Mouse (Mus musculus): ENCODE results near the gene Hcar2. TPM values are rescaled to one million over a fixed set of nuclear protein-coding genes. Genes with fewer than 3 reads are reported as not detected.

The Hcar2 gene
- polyA plus RNA-seq, 1 experiment from 2014 or later = 0.45 TPM

DNA sequence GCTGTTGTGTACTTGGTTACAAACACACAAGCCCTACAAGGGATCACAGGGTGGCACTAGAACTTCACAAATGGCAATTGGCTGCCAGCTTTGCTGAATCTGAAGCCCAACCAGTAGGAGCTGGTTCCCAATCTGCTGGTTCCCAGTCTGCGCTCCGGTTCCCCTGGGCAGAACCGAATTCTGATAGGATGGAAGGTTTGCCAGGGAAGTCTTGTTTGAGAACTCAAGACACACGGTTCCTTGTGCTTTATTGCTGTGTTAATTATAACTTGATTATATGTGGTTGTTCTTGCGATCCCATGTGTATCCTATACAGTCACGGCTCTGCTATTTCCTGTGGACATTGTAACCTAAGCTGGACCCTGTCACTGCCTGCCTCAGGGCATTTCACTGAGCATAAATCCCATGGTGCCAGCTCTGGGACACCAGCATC lies 37.6 kb downstream of the Hcar2 start:
- WGBS (ENCODE audit: insufficient replicate concordance) = 61% methylated on average over 6 of the region's 6 CpGs
- no peak overlapping the region for H3K4me3 ChIP-seq (ENCODE audit: low read depth, low read length)
- no peaks in the 10 kb centered on the region for H3K9me3 ChIP-seq (replicated peaks; ENCODE audit: control insufficient read depth, low read length)
- no peak overlapping the region for H3K27ac ChIP-seq (ENCODE audit: low read length)
- H3K4me2 ChIP-seq (ENCODE audit: low read depth, low read length) = no peak overlapping the region
- no peaks in the 10 kb centered on the region for H3K4me1 ChIP-seq (ENCODE audit: control insufficient read depth, low read depth, low read length)
- H3K27me3 ChIP-seq (ENCODE audit: control insufficient read depth, insufficient read depth, low read depth, low read length) = no peaks in the 10 kb centered on the region
- H3K36me3 ChIP-seq (ENCODE audit: control insufficient read depth, insufficient read depth) = no peaks in the 10 kb centered on the region
- H3K9ac ChIP-seq (ENCODE audit: low read depth, low read length) = no peak overlapping the region
- no peak for ATAC-seq (ENCODE audit: low read depth)

DNA sequence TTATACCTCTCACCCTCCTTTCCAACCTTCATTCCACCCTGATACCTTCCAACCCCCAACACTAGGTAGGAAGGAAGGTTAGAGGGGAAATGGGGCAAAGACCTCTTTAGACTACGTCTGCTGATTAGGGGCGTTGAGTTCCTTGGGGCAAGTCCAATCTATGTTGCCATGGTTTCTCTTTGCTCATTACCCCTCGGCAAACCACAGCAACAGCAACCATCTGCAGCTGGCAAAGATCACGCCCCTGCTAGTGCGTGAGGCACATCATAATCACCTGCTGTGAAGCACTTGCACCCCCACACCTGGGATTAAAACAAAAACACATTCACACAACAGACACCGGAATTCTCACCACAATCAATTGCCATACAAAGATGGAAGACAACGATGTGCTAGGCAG lies 42.6 kb downstream of the Hcar2 start:
- Histone ChIP-seq H3K9me3 (replicated peaks; ENCODE audit: control insufficient read depth, low read length) (no peaks in the 10 kb centered on the region), H3K9ac (ENCODE audit: low read depth, low read length) (no peak overlapping the region), H3K27me3 (ENCODE audit: control insufficient read depth, insufficient read depth, low read depth, low read length) (no peaks in the 10 kb centered on the region), H3K4me1 (ENCODE audit: control insufficient read depth, low read depth, low read length) (no peaks in the 10 kb centered on the region), H3K36me3 (ENCODE audit: control insufficient read depth, insufficient read depth) (peaks cover 27% of the 10 kb centered on the region), H3K4me2 (ENCODE audit: low read depth, low read length) (no peak overlapping the region), H3K4me3 (ENCODE audit: low read depth, low read length) (no peak overlapping the region), H3K27ac (ENCODE audit: low read length) (no peak overlapping the region)
- WGBS (ENCODE audit: insufficient replicate concordance) = 75% methylated on average over 7 of the region's 7 CpGs
- no peak for ATAC-seq (ENCODE audit: low read depth)

DNA sequence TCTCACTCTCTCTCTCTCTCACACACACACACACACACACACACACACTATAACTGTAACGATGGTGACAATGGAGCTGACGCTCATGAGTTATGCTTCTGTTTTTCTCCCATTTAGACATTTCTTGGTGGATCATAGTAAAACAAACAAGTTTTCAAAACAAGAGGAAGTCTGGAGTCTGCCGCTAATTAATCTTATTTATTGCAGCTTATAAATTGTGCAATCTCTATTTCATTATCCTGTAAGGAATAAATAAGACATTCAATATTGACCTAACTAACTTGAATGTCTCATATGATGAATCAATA lies 44.1 kb downstream of the Hcar2 start:
- Histone ChIP-seq H3K4me3 (ENCODE audit: low read depth, low read length) (no peak overlapping the region), H3K27ac (ENCODE audit: low read length) (no peak overlapping the region), H3K9me3 (replicated peaks; ENCODE audit: control insufficient read depth, low read length) (no peaks in the 10 kb centered on the region), H3K27me3 (ENCODE audit: control insufficient read depth, insufficient read depth, low read depth, low read length) (no peaks in the 10 kb centered on the region), H3K4me2 (ENCODE audit: low read depth, low read length) (no peak overlapping the region), H3K36me3 (ENCODE audit: control insufficient read depth, insufficient read depth) (peaks cover 28% of the 10 kb centered on the region), H3K9ac (ENCODE audit: low read depth, low read length) (no peak overlapping the region), H3K4me1 (ENCODE audit: control insufficient read depth, low read depth, low read length) (no peaks in the 10 kb centered on the region)
- WGBS (ENCODE audit: insufficient replicate concordance) = 92% methylated on average over 3 of the region's 3 CpGs
- ATAC-seq (ENCODE audit: low read depth) = no peak

DNA sequence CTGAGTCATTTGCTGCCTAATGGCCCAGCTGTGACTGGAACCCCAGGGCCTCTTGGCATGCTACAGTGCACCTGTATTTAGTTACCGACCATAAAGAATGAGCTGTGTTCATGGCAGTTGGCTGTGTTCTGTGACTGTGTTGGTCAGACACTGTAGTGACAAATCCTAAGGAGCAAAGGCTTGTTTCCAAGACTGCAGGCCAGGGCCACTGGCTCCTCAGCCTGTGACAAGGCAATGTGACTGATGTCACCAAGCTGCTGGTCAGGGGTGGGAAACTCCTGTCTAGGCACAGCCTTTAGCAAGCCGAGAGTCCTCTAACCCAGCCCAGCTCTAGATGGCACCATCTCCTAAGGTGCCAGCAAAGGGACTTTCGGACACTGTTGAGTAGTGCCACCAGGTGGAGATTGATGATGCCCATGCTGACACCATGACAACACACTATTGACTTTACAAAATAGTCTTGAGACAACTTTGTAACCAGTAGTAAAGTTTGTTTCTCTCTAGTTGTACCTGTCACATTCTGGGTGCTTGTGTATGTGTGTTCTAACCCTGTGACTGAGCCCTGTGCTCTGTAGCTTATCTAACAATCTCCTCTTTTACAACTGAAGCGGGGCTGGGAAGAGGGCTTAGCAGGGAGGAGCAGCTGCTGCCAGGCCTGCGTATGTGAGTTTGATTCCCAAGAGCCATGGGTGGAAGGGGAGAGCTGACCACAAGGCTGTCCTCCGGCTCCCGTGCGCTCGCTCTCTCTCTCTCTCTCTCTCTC lies 44.6 kb downstream of the Hcar2 start:
- ATAC-seq (ENCODE audit: low read depth) = no peak
- no peak overlapping the region for H3K4me2 ChIP-seq (ENCODE audit: low read depth, low read length)
- WGBS (ENCODE audit: insufficient replicate concordance) = 84% methylated on average over 9 of the region's 9 CpGs

DNA sequence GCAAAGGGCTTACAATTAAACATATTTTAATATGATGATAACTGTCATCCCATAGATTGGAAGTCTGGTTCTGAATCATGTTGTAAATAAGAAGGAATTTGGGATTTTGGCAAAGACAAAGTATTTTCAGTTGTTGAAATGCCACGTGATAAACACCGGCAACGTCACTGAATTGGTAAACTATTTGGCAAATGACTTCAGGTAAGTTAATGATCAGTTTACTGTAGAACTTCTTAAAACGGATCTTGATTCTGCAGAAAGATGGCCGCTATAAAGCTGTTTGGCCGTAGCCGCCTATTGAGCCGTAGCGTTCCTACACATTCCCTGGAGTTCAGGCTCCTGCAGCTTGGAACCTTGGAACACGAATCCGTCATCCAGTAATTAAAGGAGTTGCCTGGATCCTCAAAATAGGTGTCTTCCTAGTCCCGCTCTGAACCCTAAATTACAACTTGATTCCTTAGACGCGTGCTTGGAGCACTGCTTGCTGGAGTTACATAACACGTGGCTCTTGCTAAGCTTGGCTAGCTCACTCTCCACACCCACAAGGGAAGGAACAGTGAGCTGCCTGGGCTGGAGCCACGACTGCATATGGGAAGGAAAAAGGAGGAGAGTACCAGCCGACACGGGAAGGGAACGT lies 46.2 kb downstream of the Hcar2 start:
- no peak for ATAC-seq (ENCODE audit: low read depth)
- no peaks in the 10 kb centered on the region for H3K27me3 ChIP-seq (ENCODE audit: control insufficient read depth, insufficient read depth, low read depth, low read length)
- no peak overlapping the region for H3K4me3 ChIP-seq (ENCODE audit: low read depth, low read length)
- whole genome bisulfite sequencing (ENCODE audit: insufficient replicate concordance) = 89% methylated on average over 19 of the region's 19 CpGs
- no peak overlapping the region for H3K27ac ChIP-seq (ENCODE audit: low read length)
- no peak overlapping the region for H3K9ac ChIP-seq (ENCODE audit: low read depth, low read length)
- H3K4me2 ChIP-seq (ENCODE audit: low read depth, low read length) = no peak overlapping the region
- H3K9me3 ChIP-seq (replicated peaks; ENCODE audit: control insufficient read depth, low read length) = no peaks in the 10 kb centered on the region
- H3K4me1 ChIP-seq (ENCODE audit: control insufficient read depth, low read depth, low read length) = no peaks in the 10 kb centered on the region
- H3K36me3 ChIP-seq (ENCODE audit: control insufficient read depth, insufficient read depth) = peaks cover 41% of the 10 kb centered on the region

More for the DNA sequence above, 44.6 kb downstream of the Hcar2 start:
- Histone ChIP-seq H3K4me1 (ENCODE audit: control insufficient read depth, low read depth, low read length) (no peaks in the 10 kb centered on the region), H3K27ac (ENCODE audit: low read length) (no peak overlapping the region), H3K4me3 (ENCODE audit: low read depth, low read length) (no peak overlapping the region), H3K36me3 (ENCODE audit: control insufficient read depth, insufficient read depth) (peaks cover 30% of the 10 kb centered on the region), H3K27me3 (ENCODE audit: control insufficient read depth, insufficient read depth, low read depth, low read length) (no peaks in the 10 kb centered on the region), H3K9ac (ENCODE audit: low read depth, low read length) (no peak overlapping the region), H3K9me3 (replicated peaks; ENCODE audit: control insufficient read depth, low read length) (no peaks in the 10 kb centered on the region)

DNA sequence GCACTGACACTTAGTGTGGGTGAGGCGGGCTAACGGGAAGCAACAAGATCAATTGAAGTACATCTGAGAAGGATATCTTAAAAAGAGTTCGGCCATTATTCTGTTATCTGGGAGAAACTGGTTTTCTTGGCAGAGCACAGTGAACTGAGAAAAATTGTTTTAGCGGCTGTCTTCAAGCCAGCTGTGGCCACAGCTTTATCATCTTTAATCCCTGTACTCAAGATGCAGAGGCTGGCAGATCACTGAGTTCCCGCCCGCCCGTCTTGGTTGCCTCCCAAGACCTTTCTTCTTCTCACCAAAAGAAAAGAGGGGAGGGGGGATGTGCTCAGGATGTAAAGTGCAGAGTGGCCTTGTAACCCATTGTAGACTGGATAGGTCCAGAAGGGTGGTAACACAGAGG lies 48.4 kb downstream of the Hcar2 start:
- 83% methylated on average over 7 of the region's 7 CpGs for WGBS (ENCODE audit: insufficient replicate concordance)
- no peak overlapping the region for H3K4me3 ChIP-seq (ENCODE audit: low read depth, low read length)
- no peak overlapping the region for H3K27ac ChIP-seq (ENCODE audit: low read length)
- no peak overlapping the region for H3K4me2 ChIP-seq (ENCODE audit: low read depth, low read length)
- no peak overlapping the region for H3K9ac ChIP-seq (ENCODE audit: low read depth, low read length)
- no peaks in the 10 kb centered on the region for H3K4me1 ChIP-seq (ENCODE audit: control insufficient read depth, low read depth, low read length)
- H3K36me3 ChIP-seq (ENCODE audit: control insufficient read depth, insufficient read depth) = peaks cover 44% of the 10 kb centered on the region
- no peaks in the 10 kb centered on the region for H3K9me3 ChIP-seq (replicated peaks; ENCODE audit: control insufficient read depth, low read length)
- H3K27me3 ChIP-seq (ENCODE audit: control insufficient read depth, insufficient read depth, low read depth, low read length) = no peaks in the 10 kb centered on the region
- ATAC-seq (ENCODE audit: low read depth) = no peak

Other genes starting within 250 kb of the Hcar2 start
- 10.7 and 11.0 TPM in 2 replicates for gene Clip1, start 180.9 kb downstream of the Hcar2 start, polyA plus RNA-seq (2015; fragmentation: Nextera tagmentation; extraction: Ambion mirVana)
- gene Zcchc8, start 144.4 kb downstream of the Hcar2 start, polyA plus RNA-seq (2015; fragmentation: Nextera tagmentation; extraction: Ambion mirVana) = 27.0 and 27.7 TPM in 2 replicates
- 35.2 and 39.2 TPM in 2 replicates for gene Rsrc2, start 116.1 kb downstream of the Hcar2 start, polyA plus RNA-seq (2015; fragmentation: Nextera tagmentation; extraction: Ambion mirVana)
- 23.2 and 23.9 TPM in 2 replicates for gene Kntc1, start 115.8 kb downstream of the Hcar2 start, polyA plus RNA-seq (2015; fragmentation: Nextera tagmentation; extraction: Ambion mirVana)
- 0.08 and 0.15 TPM in 2 replicates for gene Hcar1, start 14.5 kb upstream of the Hcar2 start, polyA plus RNA-seq (2015; fragmentation: Nextera tagmentation; extraction: Ambion mirVana)
- 37.6 and 40.6 TPM in 2 replicates for gene Denr, start 41.7 kb upstream of the Hcar2 start, polyA plus RNA-seq (2015; fragmentation: Nextera tagmentation; extraction: Ambion mirVana)
- 1.3 and 1.7 TPM in 2 replicates for gene Gm43518, start 61.9 kb upstream of the Hcar2 start, polyA plus RNA-seq (2015; fragmentation: Nextera tagmentation; extraction: Ambion mirVana)
- 2.2 and 2.4 TPM in 2 replicates for gene Ccdc62, start 65.2 kb upstream of the Hcar2 start, polyA plus RNA-seq (2015; fragmentation: Nextera tagmentation; extraction: Ambion mirVana)
- gene Hip1r, start 108.1 kb upstream of the Hcar2 start, polyA plus RNA-seq (2015; fragmentation: Nextera tagmentation; extraction: Ambion mirVana) = 12.4 and 16.3 TPM in 2 replicates
- 14.3 and 16.3 TPM in 2 replicates for gene Vps37b, start 166.8 kb upstream of the Hcar2 start, polyA plus RNA-seq (2015; fragmentation: Nextera tagmentation; extraction: Ambion mirVana)
- gene Abcb9, start 230.3 kb upstream of the Hcar2 start, polyA plus RNA-seq (2015; fragmentation: Nextera tagmentation; extraction: Ambion mirVana) = 6.4 and 6.7 TPM in 2 replicates
- gene Ogfod2, start 246.8 kb upstream of the Hcar2 start, polyA plus RNA-seq (2015; fragmentation: Nextera tagmentation; extraction: Ambion mirVana) = 15.0 and 15.7 TPM in 2 replicates

Data from liver, embryonic 16.5 days (tissue).